Mouse (Mus musculus): ENCODE data around the gene Cklf. TPM values are rescaled to one million over a fixed set of nuclear protein-coding genes. Genes with fewer than 3 reads are reported as not detected.
"Not testable (repeated sequence)": the region's sequence is repeated elsewhere in the genome, so short reads cannot be mapped to it uniquely, and the experiment has no call there.

The Cklf gene
- polyA plus RNA-seq, 1 experiment from 2014 or later, result 51.8 TPM

DNA sequence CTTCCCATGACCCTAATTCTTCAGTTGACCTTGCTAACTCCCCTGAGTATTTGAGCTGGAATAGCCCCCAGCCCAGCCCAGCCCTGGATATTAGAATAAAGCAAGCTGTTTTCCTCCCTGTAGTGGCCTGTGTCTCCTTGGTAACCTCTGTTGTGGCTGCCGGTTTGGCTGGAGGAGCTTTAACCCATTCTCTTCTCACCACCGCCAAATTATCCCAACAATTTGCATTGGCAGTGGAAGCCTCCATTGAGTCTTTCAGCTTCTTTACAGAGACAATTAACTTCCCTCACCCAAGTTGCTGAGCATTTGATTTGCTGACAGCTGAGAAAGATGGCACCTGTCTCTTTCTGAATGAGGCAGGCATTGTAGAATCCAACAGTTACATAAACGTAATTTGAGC, 50.9 kb downstream of the Cklf start:
- H3K4me1 ChIP-seq (ENCODE audit: control insufficient read depth, insufficient read depth, low read length); ATAC-seq (ENCODE audit: low FRiP score, low TSS enrichment); H3K27me3 ChIP-seq (ENCODE audit: control insufficient read depth, insufficient read depth, low read length); H3K4me2 ChIP-seq (replicated peaks; ENCODE audit: low read depth, low read length); H3K4me3 ChIP-seq (ENCODE audit: low read length); H3K36me3 ChIP-seq (ENCODE audit: control insufficient read depth, insufficient read depth, low read length); H3K9ac ChIP-seq (ENCODE audit: low read depth, low read length); H3K27ac ChIP-seq (ENCODE audit: low read depth, low read length); H3K9me3 ChIP-seq (ENCODE audit: control insufficient read depth, low read length): not testable (repeated sequence)
- WGBS, result 23% methylated on average over 3 of the region's 3 CpGs

DNA sequence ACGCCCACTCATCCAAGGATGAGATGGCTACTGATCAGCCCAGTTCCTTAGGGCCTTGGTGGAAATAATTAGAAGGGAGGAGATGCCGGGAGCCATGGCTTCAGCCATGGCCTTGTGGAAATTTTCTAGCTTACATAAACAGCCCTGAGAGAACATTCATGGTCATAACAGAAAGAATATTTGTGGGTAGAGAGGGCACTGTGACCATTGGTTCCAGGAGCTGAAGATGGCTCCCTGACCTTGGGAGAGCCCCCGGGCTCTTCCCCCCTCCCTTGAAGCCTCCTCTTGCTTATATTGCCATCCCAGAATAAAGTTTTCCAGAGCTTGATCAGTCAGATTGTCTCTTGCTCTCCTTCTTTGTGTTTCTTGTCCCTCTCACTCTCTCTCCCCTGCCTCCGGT, 51.9 kb downstream of the Cklf start:
- 90% methylated on average over 4 of the region's 4 CpGs for WGBS
- not testable (repeated sequence) for ATAC-seq (ENCODE audit: low FRiP score, low TSS enrichment); H3K27me3 ChIP-seq (ENCODE audit: control insufficient read depth, insufficient read depth, low read length); H3K27ac ChIP-seq (ENCODE audit: low read depth, low read length); H3K4me3 ChIP-seq (ENCODE audit: low read length); H3K9me3 ChIP-seq (ENCODE audit: control insufficient read depth, low read length); H3K9ac ChIP-seq (ENCODE audit: low read depth, low read length); H3K36me3 ChIP-seq (ENCODE audit: control insufficient read depth, insufficient read depth, low read length); H3K4me2 ChIP-seq (replicated peaks; ENCODE audit: low read depth, low read length); H3K4me1 ChIP-seq (ENCODE audit: control insufficient read depth, insufficient read depth, low read length)

DNA sequence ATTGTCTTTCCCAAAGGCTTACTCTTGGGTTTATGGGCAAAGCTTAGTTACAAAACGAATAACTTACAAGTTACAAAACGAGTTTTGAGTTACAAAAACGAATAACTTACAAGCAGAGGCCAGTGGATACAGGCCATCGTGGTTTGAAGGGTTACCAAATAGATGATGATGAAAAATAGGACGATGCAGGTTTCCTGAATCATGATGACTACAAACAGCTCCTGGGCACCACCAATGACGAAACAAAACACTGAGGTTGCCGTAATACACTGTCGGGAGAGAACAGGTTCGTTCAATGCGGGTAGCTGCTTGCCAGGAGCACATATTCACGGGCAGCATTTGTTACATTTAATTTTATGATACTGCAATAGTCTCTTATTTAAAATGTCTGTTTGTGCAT, 54.3 kb downstream of the Cklf start:
- H3K36me3 ChIP-seq (ENCODE audit: control insufficient read depth, insufficient read depth, low read length), result no peaks in the 10 kb centered on the region
- WGBS, result 88% methylated on average over 11 of the region's 11 CpGs
- no peaks in the 10 kb centered on the region for H3K27me3 ChIP-seq (ENCODE audit: control insufficient read depth, insufficient read depth, low read length)
- no peak overlapping the region for H3K4me3 ChIP-seq (ENCODE audit: low read length)
- H3K4me2 ChIP-seq (replicated peaks; ENCODE audit: low read depth, low read length), result no peak overlapping the region
- H3K27ac ChIP-seq (ENCODE audit: low read depth, low read length), result no peak overlapping the region
- no peaks in the 10 kb centered on the region for H3K9me3 ChIP-seq (ENCODE audit: control insufficient read depth, low read length)
- H3K9ac ChIP-seq (ENCODE audit: low read depth, low read length), result no peak overlapping the region
- no peaks in the 10 kb centered on the region for H3K4me1 ChIP-seq (ENCODE audit: control insufficient read depth, insufficient read depth, low read length)
- ATAC-seq (ENCODE audit: low FRiP score, low TSS enrichment), result no peak

DNA sequence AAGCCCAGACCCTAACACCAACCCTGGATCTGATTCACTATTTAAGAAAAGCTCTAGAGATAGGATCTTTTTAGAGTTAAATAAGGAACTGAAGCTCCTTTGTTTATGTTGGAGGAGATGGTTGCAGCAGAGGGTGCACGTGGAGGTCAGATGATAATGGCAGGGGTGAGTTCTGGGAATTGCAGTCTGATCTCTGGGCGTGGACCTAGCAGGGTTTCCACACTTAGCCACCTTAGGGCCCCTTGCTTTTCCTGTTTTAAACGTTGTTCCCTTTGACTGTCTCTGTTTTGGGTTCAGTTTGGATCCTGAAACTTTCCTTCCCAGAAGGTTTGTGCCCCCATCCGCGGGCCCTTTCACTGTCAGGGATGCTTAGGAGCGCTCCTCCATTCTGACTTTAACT, 57.7 kb downstream of the Cklf start:
- WGBS, result 44% methylated on average over 6 of the region's 6 CpGs
- not testable (repeated sequence) for H3K9me3 ChIP-seq (ENCODE audit: control insufficient read depth, low read length); H3K4me3 ChIP-seq (ENCODE audit: low read length); H3K27ac ChIP-seq (ENCODE audit: low read depth, low read length); H3K36me3 ChIP-seq (ENCODE audit: control insufficient read depth, insufficient read depth, low read length); H3K27me3 ChIP-seq (ENCODE audit: control insufficient read depth, insufficient read depth, low read length); ATAC-seq (ENCODE audit: low FRiP score, low TSS enrichment); H3K4me1 ChIP-seq (ENCODE audit: control insufficient read depth, insufficient read depth, low read length); H3K9ac ChIP-seq (ENCODE audit: low read depth, low read length); H3K4me2 ChIP-seq (replicated peaks; ENCODE audit: low read depth, low read length)

DNA sequence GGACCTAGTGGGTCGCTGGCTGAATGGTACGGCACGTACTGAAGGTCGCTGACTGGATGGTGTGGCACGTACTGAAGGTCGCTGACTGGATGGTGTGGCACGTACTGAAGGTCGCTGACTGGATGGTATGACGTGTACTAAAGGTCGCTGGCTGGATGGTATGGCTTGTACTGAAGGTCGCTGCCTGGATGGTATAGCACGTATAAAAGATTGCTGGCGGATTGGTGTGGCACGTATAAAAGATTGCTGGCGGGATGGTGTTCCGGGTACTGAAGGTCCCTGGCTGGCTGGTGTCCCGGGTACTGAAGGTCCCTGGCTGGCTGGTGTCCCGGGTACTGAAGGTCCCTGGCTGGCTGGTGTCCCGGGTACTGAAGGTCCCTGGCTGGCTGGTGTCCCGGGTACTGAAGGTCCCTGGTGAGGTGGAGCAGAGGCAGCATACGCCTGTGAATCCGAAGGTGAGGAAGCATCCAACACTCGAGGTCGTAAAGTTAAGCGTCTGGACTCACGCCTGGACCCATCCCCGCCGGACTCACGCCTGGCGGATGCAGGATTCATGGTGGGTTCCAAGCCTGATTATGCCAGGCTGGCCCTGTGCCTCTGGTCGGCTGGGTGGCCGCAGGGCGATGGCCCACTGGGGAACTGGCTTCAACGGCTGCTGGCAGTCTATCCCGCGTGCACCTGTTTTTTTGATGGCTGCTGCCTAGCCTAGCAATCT, 58.9 kb downstream of the Cklf start, which contains the start of the genes Gm45711 and Cmtm1:
Gm45711 (minus strand) TSS at position 641 of the 715 bp plus-strand sequence.
Cmtm1 (minus strand) TSS at position 705 of the 715 bp plus-strand sequence.
- WGBS, result 89% methylated on average over 34 of the region's 36 CpGs
- not testable (repeated sequence) for ATAC-seq (ENCODE audit: low FRiP score, low TSS enrichment)

DNA sequence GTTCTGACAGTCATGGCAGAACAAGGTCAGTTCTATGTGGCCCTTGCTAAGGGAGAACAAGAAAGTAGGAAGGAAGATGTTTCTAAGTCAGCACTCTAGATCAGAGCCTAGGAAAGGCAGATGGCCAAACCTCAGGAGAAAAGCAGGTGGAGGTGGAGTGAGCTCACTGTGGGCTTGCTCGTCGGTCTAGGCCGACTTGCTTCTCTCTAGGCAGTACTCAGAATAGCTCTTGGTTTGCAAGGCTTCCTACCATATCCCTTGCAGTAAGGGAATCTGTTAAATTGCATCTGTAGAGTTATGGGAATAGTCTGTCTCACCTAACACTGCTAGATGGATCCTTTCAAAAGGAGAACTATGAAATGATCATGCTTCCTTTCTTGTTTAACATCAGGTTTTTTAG, 61.4 kb downstream of the Cklf start:
- not testable (repeated sequence) for ATAC-seq (ENCODE audit: low FRiP score, low TSS enrichment); H3K9ac ChIP-seq (ENCODE audit: low read depth, low read length); H3K4me2 ChIP-seq (replicated peaks; ENCODE audit: low read depth, low read length); H3K27me3 ChIP-seq (ENCODE audit: control insufficient read depth, insufficient read depth, low read length); H3K4me3 ChIP-seq (ENCODE audit: low read length); H3K9me3 ChIP-seq (ENCODE audit: control insufficient read depth, low read length); H3K36me3 ChIP-seq (ENCODE audit: control insufficient read depth, insufficient read depth, low read length); H3K4me1 ChIP-seq (ENCODE audit: control insufficient read depth, insufficient read depth, low read length); H3K27ac ChIP-seq (ENCODE audit: low read depth, low read length)
- 89% methylated on average over 3 of the region's 3 CpGs for WGBS

More for the DNA sequence above, 58.9 kb downstream of the Cklf start, which contains the start of the genes Gm45711 and Cmtm1:
- not testable (repeated sequence) for H3K9me3 ChIP-seq (ENCODE audit: control insufficient read depth, low read length); H3K27me3 ChIP-seq (ENCODE audit: control insufficient read depth, insufficient read depth, low read length); H3K27ac ChIP-seq (ENCODE audit: low read depth, low read length); H3K4me2 ChIP-seq (replicated peaks; ENCODE audit: low read depth, low read length); H3K4me1 ChIP-seq (ENCODE audit: control insufficient read depth, insufficient read depth, low read length); H3K4me3 ChIP-seq (ENCODE audit: low read length); H3K9ac ChIP-seq (ENCODE audit: low read depth, low read length); H3K36me3 ChIP-seq (ENCODE audit: control insufficient read depth, insufficient read depth, low read length)

DNA sequence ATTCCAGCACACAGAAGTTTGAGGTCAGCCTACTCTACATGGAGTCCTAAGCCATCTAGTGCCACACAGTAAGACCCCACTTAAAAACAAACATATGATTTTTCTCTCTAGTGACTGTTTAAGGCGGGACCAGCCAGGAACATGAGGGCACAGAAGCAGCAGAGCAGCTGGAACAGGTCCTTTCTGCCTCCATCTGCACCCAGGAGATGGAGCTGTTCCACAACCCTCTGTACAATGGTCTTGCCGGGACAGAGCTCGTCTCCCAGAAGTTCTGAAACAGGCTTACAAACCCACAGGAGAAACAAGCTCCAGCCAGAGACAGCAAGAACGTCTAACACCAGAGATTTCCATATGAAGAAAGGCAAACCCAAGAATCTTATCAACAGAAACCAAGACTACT, 62.6 kb downstream of the Cklf start:
- 57% methylated on average over 4 of the region's 4 CpGs for WGBS
- ATAC-seq (ENCODE audit: low FRiP score, low TSS enrichment), result no peak

More for the DNA sequence above, 62.6 kb downstream of the Cklf start:
- H3K27me3 ChIP-seq (ENCODE audit: control insufficient read depth, insufficient read depth, low read length), result no peaks in the 10 kb centered on the region
- H3K4me1 ChIP-seq (ENCODE audit: control insufficient read depth, insufficient read depth, low read length), result no peaks in the 10 kb centered on the region
- H3K4me2 ChIP-seq (replicated peaks; ENCODE audit: low read depth, low read length), result no peak overlapping the region
- no peak overlapping the region for H3K27ac ChIP-seq (ENCODE audit: low read depth, low read length)
- no peak overlapping the region for H3K4me3 ChIP-seq (ENCODE audit: low read length)
- H3K9me3 ChIP-seq (ENCODE audit: control insufficient read depth, low read length), result no peaks in the 10 kb centered on the region
- no peak overlapping the region for H3K9ac ChIP-seq (ENCODE audit: low read depth, low read length)
- no peaks in the 10 kb centered on the region for H3K36me3 ChIP-seq (ENCODE audit: control insufficient read depth, insufficient read depth, low read length)

Other genes with a start within 250 kb of the Cklf start
- gene Cdh5, start 149.2 kb upstream of the Cklf start, polyA plus RNA-seq (2014; fragmentation: Nextera tagmentation; extraction: Ambion mirVana), result 31.8 and 36.8 TPM in 2 replicates
- gene Bean1, start 80.4 kb upstream of the Cklf start, polyA plus RNA-seq (2014; fragmentation: Nextera tagmentation; extraction: Ambion mirVana), result 2.1 and 3.3 TPM in 2 replicates
- gene Tk2, start 2.3 kb upstream of the Cklf start, polyA plus RNA-seq (2014; fragmentation: Nextera tagmentation; extraction: Ambion mirVana), result 16.9 and 25.2 TPM in 2 replicates
- gene Cmtm2a, start 42.3 kb downstream of the Cklf start, polyA plus RNA-seq (2014; fragmentation: Nextera tagmentation; extraction: Ambion mirVana), result not detected in 2 replicates
- gene Gm45711, start 59.2 kb downstream of the Cklf start, polyA plus RNA-seq (2014; fragmentation: Nextera tagmentation; extraction: Ambion mirVana), result not detected in 2 replicates
- gene Cmtm1, start 59.3 kb downstream of the Cklf start, polyA plus RNA-seq (2014; fragmentation: Nextera tagmentation; extraction: Ambion mirVana), result not detected in 2 replicates
- gene Gm11020, start 70.7 kb downstream of the Cklf start, polyA plus RNA-seq (2014; fragmentation: Nextera tagmentation; extraction: Ambion mirVana), result not detected in 2 replicates
- not detected in 2 replicates for gene Cmtm2b, start 71.4 kb downstream of the Cklf start, polyA plus RNA-seq (2014; fragmentation: Nextera tagmentation; extraction: Ambion mirVana)
- 167 and 169 TPM in 2 replicates for gene Cmtm3, start 88.5 kb downstream of the Cklf start, polyA plus RNA-seq (2014; fragmentation: Nextera tagmentation; extraction: Ambion mirVana)
- gene Cmtm4, start 144.9 kb downstream of the Cklf start, polyA plus RNA-seq (2014; fragmentation: Nextera tagmentation; extraction: Ambion mirVana), result 5.6 and 6.4 TPM in 2 replicates
- gene Dync1li2, start 192.2 kb downstream of the Cklf start, polyA plus RNA-seq (2014; fragmentation: Nextera tagmentation; extraction: Ambion mirVana), result 25.8 and 56.6 TPM in 2 replicates